Mouse (Mus musculus): ENCODE data around the gene Gm13889. TPM values are rescaled to one million over a fixed set of nuclear protein-coding genes. Genes with fewer than 3 reads are reported as not detected.

Gm13889 gene
- polyA plus RNA-seq, 1 experiment from 2014 or later = 12.8 TPM

GRCm38 (mm10) chr2:93982457-93983235 is 25.6 kb upstream of the Gm13889 start:
- no peak for ATAC-seq (ENCODE audit: low read depth)
- WGBS = 87% methylated on average over 4 of the region's 4 CpGs

DNA sequence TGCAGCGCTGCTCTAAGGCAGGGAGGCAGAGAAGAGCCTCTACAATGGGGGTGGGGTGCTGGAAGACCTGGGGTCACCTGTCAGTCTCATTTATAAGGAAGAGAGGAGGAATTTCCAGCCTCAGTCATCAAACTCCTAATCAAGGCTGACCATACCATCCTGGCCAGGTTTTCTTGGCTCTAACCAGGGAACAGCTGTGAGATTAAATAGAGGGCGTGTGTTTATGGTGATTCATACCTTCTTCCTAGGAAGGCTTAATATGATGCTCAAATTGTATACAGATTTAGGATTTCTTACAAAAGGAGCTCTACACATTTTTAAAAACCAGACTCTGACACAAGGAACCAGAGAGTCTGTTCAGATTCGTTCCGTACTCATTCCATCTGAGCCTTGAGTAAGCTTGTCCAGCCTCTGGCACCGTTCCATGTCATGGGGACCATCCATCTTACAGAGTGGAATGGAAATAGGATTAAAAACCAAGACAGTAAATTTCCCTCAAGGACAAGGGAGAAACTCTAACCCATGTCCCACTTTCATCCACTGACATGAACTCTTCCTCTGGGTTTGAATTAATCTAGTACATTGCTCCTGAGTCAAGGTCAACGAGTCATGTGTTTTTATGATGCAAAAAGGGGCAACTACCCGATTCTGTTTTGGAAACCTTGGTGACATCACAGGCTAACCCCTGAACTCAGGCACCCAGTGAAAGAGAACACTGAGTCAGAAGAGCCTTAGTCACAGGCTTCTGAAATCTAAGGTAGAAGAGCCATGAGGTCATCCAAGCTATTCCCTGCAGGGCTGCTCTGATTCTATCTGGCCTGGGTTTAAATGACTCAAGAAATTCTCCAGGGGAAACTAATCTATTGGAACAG is 22.5 kb upstream of the Gm13889 start:
- H3K4me2 ChIP-seq (ENCODE audit: low read depth, low read length) = no peak overlapping the region
- no peaks in the 10 kb centered on the region for H3K9me3 ChIP-seq (ENCODE audit: control insufficient read depth, low read length)
- H3K27me3 ChIP-seq (ENCODE audit: control insufficient read depth, insufficient read depth, low read length) = no peaks in the 10 kb centered on the region
- H3K27ac ChIP-seq (ENCODE audit: low read depth, low read length) = no peak overlapping the region
- peaks cover 28% of the 10 kb centered on the region; the same call in 1 of the 2 replicates for H3K36me3 ChIP-seq (ENCODE audit: control insufficient read depth, insufficient read depth, low read length)
- no peak for ATAC-seq (ENCODE audit: low read depth)
- H3K4me3 ChIP-seq (ENCODE audit: low read depth, low read length) = no peak overlapping the region
- 84% methylated on average over 7 of the region's 7 CpGs for WGBS
- H3K4me1 ChIP-seq (ENCODE audit: control insufficient read depth, insufficient read depth, low read length) = peaks cover 21% of the 10 kb centered on the region
- no peak overlapping the region for H3K9ac ChIP-seq (replicated peaks; ENCODE audit: low read depth, low read length)

More at GRCm38 (mm10) chr2:93982457-93983235, 25.6 kb upstream of the Gm13889 start:
- H3K4me1 ChIP-seq (ENCODE audit: control insufficient read depth, insufficient read depth, low read length) = peaks cover under 1% of the 10 kb centered on the region; the same call in 1 of the 2 replicates
- H3K9ac ChIP-seq (replicated peaks; ENCODE audit: low read depth, low read length) = no peak overlapping the region
- H3K4me2 ChIP-seq (ENCODE audit: low read depth, low read length) = no peak overlapping the region
- H3K4me3 ChIP-seq (ENCODE audit: low read depth, low read length) = no peak overlapping the region
- peaks cover 28% of the 10 kb centered on the region; the same call in 1 of the 2 replicates for H3K36me3 ChIP-seq (ENCODE audit: control insufficient read depth, insufficient read depth, low read length)
- no peak overlapping the region for H3K27ac ChIP-seq (ENCODE audit: low read depth, low read length)
- H3K27me3 ChIP-seq (ENCODE audit: control insufficient read depth, insufficient read depth, low read length) = no peaks in the 10 kb centered on the region
- H3K9me3 ChIP-seq (ENCODE audit: control insufficient read depth, low read length) = no peaks in the 10 kb centered on the region

DNA sequence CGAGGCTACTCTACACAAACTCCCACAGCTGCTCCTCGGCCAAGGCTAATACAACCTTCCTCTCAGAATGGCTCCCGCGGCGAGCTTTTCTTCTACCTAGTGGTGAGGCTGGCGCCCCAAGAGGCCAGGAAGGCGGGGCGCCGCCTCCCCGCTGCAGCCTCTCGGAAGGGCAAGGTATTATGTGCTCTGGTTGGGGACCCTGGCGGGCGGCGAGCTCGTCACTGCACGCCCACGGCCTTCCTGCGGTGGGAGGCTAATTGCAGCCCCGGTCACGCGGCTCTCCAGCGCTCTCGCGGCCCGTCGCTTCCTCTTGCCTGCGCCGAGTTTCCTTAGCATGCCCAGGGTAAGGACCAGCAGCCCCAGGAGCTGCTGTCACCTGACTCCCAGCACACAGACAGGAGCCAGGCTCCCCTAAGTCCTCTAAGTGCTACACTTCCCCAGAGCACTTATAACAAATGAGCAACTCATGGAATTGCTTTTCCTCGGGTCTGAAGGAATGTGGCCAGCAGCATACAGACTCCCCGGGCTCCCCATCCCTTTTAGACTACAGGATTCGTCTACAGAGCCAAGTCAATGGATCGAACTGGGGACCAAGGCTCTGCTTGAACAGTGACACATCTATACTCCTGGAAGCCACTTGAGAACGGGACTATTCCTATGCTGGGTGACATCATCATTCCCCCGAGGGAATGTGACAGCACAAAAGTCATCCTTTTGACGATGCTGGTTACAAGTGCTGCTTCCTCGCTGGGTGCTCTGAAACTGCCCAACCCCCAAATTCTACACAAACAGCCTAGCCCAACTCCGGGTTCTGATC is 19.6 kb upstream of the Gm13889 start:
- Histone ChIP-seq H3K4me1 (ENCODE audit: control insufficient read depth, insufficient read depth, low read length) (peaks cover 21% of the 10 kb centered on the region), H3K27me3 (ENCODE audit: control insufficient read depth, insufficient read depth, low read length) (no peaks in the 10 kb centered on the region), H3K9ac (replicated peaks; ENCODE audit: low read depth, low read length) (peak overlapping the region; percentile 60), H3K9me3 (ENCODE audit: control insufficient read depth, low read length) (no peaks in the 10 kb centered on the region), H3K27ac (ENCODE audit: low read depth, low read length) (peak overlapping the region; percentile 78), H3K4me3 (ENCODE audit: low read depth, low read length) (peak overlapping the region; percentile 30), H3K36me3 (ENCODE audit: control insufficient read depth, insufficient read depth, low read length) (peaks cover 22% of the 10 kb centered on the region; the same call in 1 of the 2 replicates), H3K4me2 (ENCODE audit: low read depth, low read length) (peak overlapping the region; percentile 76)
- 2% methylated on average over 37 of the region's 37 CpGs for WGBS
- ATAC-seq (ENCODE audit: low read depth) = peak; percentile 77

DNA sequence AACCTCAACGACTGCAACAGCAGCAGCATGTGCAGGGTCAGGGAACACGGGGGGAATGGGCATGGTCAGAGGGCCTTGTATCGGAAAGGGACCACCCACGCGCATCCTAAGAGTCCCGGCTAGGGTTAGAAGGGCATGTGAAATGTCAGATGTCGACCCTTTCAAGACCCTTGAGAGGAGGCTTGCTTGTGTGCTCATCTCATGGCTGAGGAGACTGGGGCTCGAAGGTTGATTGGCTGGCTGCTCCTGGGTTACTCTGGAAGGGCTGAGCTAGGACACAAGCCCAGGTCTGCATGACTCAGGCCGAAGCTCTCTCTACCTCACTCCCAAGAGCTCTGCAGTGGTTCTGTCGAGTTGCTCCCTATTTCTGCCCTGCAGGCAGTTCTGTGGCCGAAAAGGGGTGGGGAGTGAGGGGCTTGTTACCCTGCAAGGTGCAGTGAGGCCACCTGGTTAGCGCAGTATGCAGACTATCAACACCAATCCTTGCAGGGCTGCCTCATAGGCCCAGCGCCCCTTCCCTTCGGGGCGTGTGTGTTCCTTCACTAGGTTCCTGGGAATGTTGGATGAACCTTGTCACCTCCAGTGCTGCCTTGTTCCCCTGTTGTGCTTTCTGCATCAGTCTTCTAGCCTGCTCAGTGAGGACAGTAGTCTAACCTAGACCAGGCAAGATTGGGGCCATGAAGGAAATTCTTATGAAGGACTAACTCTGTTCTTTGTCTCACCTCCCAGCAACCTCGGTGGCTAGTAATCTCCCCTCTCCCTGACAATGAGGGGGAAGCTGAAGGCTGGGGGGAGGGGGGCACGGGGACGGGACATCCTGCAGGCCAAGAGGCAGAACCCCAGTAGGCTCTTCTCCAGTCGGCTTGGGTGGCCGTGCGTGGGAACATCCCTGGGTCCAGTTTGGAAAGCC is 18.8 kb upstream of the Gm13889 start:
- H3K9me3 ChIP-seq (ENCODE audit: control insufficient read depth, low read length) = no peaks in the 10 kb centered on the region
- H3K9ac ChIP-seq (replicated peaks; ENCODE audit: low read depth, low read length) = peak overlapping the region; percentile 60; the same call in 1 of the 2 replicates
- ATAC-seq (ENCODE audit: low read depth) = peak; percentile 47
- no peaks in the 10 kb centered on the region for H3K27me3 ChIP-seq (ENCODE audit: control insufficient read depth, insufficient read depth, low read length)
- peaks cover 21% of the 10 kb centered on the region for H3K4me1 ChIP-seq (ENCODE audit: control insufficient read depth, insufficient read depth, low read length)
- WGBS = 25% methylated on average over 21 of the region's 21 CpGs
- H3K4me3 ChIP-seq (ENCODE audit: low read depth, low read length) = peak overlapping the region; percentile 30
- H3K27ac ChIP-seq (ENCODE audit: low read depth, low read length) = peak overlapping the region; percentile 78
- peaks cover 17% of the 10 kb centered on the region; the same call in 1 of the 2 replicates for H3K36me3 ChIP-seq (ENCODE audit: control insufficient read depth, insufficient read depth, low read length)
- peak overlapping the region; percentile 76 for H3K4me2 ChIP-seq (ENCODE audit: low read depth, low read length)

GRCm38 (mm10) chr2:93975041-93975440 is 18.0 kb upstream of the Gm13889 start:
- H3K27ac ChIP-seq (ENCODE audit: low read depth, low read length) = no peak overlapping the region
- no peak overlapping the region for H3K9ac ChIP-seq (replicated peaks; ENCODE audit: low read depth, low read length)
- no peak overlapping the region for H3K4me3 ChIP-seq (ENCODE audit: low read depth, low read length)
- peaks cover 21% of the 10 kb centered on the region for H3K4me1 ChIP-seq (ENCODE audit: control insufficient read depth, insufficient read depth, low read length)
- H3K36me3 ChIP-seq (ENCODE audit: control insufficient read depth, insufficient read depth, low read length) = peaks cover 10% of the 10 kb centered on the region; the same call in 1 of the 2 replicates
- H3K27me3 ChIP-seq (ENCODE audit: control insufficient read depth, insufficient read depth, low read length) = no peaks in the 10 kb centered on the region
- 56% methylated on average over 7 of the region's 7 CpGs for WGBS
- ATAC-seq (ENCODE audit: low read depth) = no peak
- no peaks in the 10 kb centered on the region for H3K9me3 ChIP-seq (ENCODE audit: control insufficient read depth, low read length)
- H3K4me2 ChIP-seq (ENCODE audit: low read depth, low read length) = no peak overlapping the region

GRCm38 (mm10) chr2:93971647-93972046 is 14.6 kb upstream of the Gm13889 start:
- H3K9me3 ChIP-seq (ENCODE audit: control insufficient read depth, low read length) = no peaks in the 10 kb centered on the region
- H3K4me3 ChIP-seq (ENCODE audit: low read depth, low read length) = no peak overlapping the region
- peaks cover 11% of the 10 kb centered on the region; the same call in 1 of the 2 replicates for H3K4me1 ChIP-seq (ENCODE audit: control insufficient read depth, insufficient read depth, low read length)
- no peaks in the 10 kb centered on the region for H3K36me3 ChIP-seq (ENCODE audit: control insufficient read depth, insufficient read depth, low read length)
- no peak for ATAC-seq (ENCODE audit: low read depth)
- H3K4me2 ChIP-seq (ENCODE audit: low read depth, low read length) = no peak overlapping the region
- H3K27ac ChIP-seq (ENCODE audit: low read depth, low read length) = no peak overlapping the region
- WGBS = 66% methylated on average over 3 of the region's 3 CpGs
- H3K9ac ChIP-seq (replicated peaks; ENCODE audit: low read depth, low read length) = no peak overlapping the region
- no peaks in the 10 kb centered on the region for H3K27me3 ChIP-seq (ENCODE audit: control insufficient read depth, insufficient read depth, low read length)

DNA sequence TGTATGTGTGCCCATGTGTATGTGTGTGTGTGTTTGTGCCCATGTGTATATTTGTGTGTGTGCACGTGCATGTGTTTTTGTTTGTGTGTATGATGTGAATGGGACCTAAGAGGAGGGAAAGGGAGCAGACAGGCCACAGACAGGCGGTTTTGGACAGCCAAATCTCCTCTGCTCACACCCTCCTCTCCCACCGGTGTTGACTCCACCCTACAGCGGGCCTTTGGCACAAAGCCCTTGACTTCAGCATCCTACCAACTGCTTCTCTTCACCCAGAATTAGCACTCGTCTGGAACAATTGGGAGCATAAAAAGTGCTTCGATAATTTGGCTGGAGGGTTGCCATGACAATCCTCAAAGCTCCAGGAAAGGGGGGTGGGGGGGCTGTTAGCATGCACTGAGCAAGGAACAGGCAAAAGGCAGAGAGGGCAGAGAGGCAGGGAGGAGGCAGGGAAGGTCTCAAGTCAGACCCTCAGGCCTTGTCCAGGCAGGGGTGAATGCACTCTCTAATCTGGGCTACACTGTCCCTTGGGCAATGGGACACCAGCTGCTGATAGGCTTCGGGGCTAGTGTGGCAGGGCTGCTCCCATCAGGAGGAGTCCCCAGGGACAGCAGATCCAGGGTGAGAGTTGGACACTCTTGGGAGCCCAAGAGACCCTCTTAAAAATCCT is 7.6 kb upstream of the Gm13889 start:
- no peak overlapping the region for H3K9ac ChIP-seq (replicated peaks; ENCODE audit: low read depth, low read length)
- ATAC-seq (ENCODE audit: low read depth) = peak; percentile 59; the same call in 1 of the 2 replicates
- 34% methylated on average over 7 of the region's 7 CpGs for WGBS
- no peaks in the 10 kb centered on the region for H3K36me3 ChIP-seq (ENCODE audit: control insufficient read depth, insufficient read depth, low read length)
- H3K4me3 ChIP-seq (ENCODE audit: low read depth, low read length) = no peak overlapping the region
- H3K27ac ChIP-seq (ENCODE audit: low read depth, low read length) = no peak overlapping the region
- H3K4me1 ChIP-seq (ENCODE audit: control insufficient read depth, insufficient read depth, low read length) = peaks cover 5% of the 10 kb centered on the region; the same call in 1 of the 2 replicates
- no peaks in the 10 kb centered on the region for H3K9me3 ChIP-seq (ENCODE audit: control insufficient read depth, low read length)
- H3K27me3 ChIP-seq (ENCODE audit: control insufficient read depth, insufficient read depth, low read length) = no peaks in the 10 kb centered on the region
- H3K4me2 ChIP-seq (ENCODE audit: low read depth, low read length) = no peak overlapping the region
